8 mouse cellular contexts compared by ENCODE assay signal in genomic region chr14:73234468-73235031, GRCm38 (mm10). TPM values are rescaled to one million over a fixed set of nuclear protein-coding genes. Genes with fewer than 3 reads are reported as not detected.
DNase-seq lines count a peak whose midpoint lies in the region; ATAC-seq and TF ChIP-seq lines count a peak whose summit lies in the region.

No protein-coding gene starts in this region.

- no peak for DNase-seq in Patski (ENCODE audit: low read depth, low spot score)
- DNase-seq in liver, postnatal 0 days = no peak
- DNase-seq in thymus, postnatal 36 days = no peak
- no peak for DNase-seq in gastrocnemius, adult 8-10 months (ENCODE audit: low spot score in 2 of 2)
- DNase-seq in right cerebral cortex, postnatal 25 days = no peak

- in situ Hi-C loops in Patski (cut with MboI; ENCODE audit: low pct_unique_long_range_greater_than_20kb) = no loop called here

- H3K9me3 ChIP-seq in forebrain, embryonic 13.5 days (replicated peaks) = no peaks in the 10 kb centered on the region
- H3K9me3 ChIP-seq in forebrain, embryonic 16.5 days (ENCODE audit: control insufficient read depth, low read length) = no peaks in the 10 kb centered on the region
- no peaks in the 10 kb centered on the region for H3K9me3 ChIP-seq in hindbrain, embryonic 12.5 days (replicated peaks)
- no peaks in the 10 kb centered on the region for H3K9me3 ChIP-seq in liver, postnatal 0 days (ENCODE audit: low read length)

- peaks cover 24% of the 10 kb centered on the region for H3K4me1 ChIP-seq in forebrain, embryonic 13.5 days
- H3K4me1 ChIP-seq in forebrain, embryonic 16.5 days (replicated peaks; ENCODE audit: control insufficient read depth, insufficient read depth, low read length) = peaks cover 13% of the 10 kb centered on the region
- peaks cover 11% of the 10 kb centered on the region for H3K4me1 ChIP-seq in hindbrain, embryonic 12.5 days
- H3K4me1 ChIP-seq in liver, postnatal 0 days (ENCODE audit: insufficient read depth) = peaks cover 8% of the 10 kb centered on the region

- peak overlapping the region; percentile 5; the same call in 1 of the 2 replicates for H3K27ac ChIP-seq in forebrain, embryonic 13.5 days
- no peak overlapping the region for H3K27ac ChIP-seq in forebrain, embryonic 16.5 days (ENCODE audit: low read length)
- peak overlapping the region; percentile 56 for H3K27ac ChIP-seq in hindbrain, embryonic 12.5 days
- H3K27ac ChIP-seq in liver, postnatal 0 days (ENCODE audit: low read depth) = peak overlapping the region; percentile 32

- POLR2A ChIA-PET in Patski (lab: Charles Lee) = interaction anchor here (1.1 kb wide), 1 partner anchor 20 kb away, joined by 3 read pairs; no protein-coding TSS in a partner anchor

- H3K9ac ChIP-seq in forebrain, embryonic 13.5 days = no peak overlapping the region
- no peak overlapping the region for H3K9ac ChIP-seq in forebrain, embryonic 16.5 days (replicated peaks; ENCODE audit: low read depth, low read length)
- H3K9ac ChIP-seq in hindbrain, embryonic 12.5 days = no peak overlapping the region
- H3K9ac ChIP-seq in liver, postnatal 0 days (replicated peaks) = no peak overlapping the region

- H3K36me3 ChIP-seq in forebrain, embryonic 13.5 days (ENCODE audit: poor library complexity, severe bottlenecking) = peaks cover 3% of the 10 kb centered on the region; the same call in 1 of the 2 replicates
- H3K36me3 ChIP-seq in forebrain, embryonic 16.5 days (ENCODE audit: control insufficient read depth, insufficient read depth) = no peaks in the 10 kb centered on the region
- H3K36me3 ChIP-seq in hindbrain, embryonic 12.5 days = no peaks in the 10 kb centered on the region
- peaks cover 6% of the 10 kb centered on the region; the same call in 1 of the 2 replicates for H3K36me3 ChIP-seq in liver, postnatal 0 days (replicated peaks; ENCODE audit: insufficient read depth, low read length)

- H3K4me3 ChIP-seq in forebrain, embryonic 13.5 days = no peak overlapping the region
- H3K4me3 ChIP-seq in forebrain, embryonic 16.5 days (replicated peaks; ENCODE audit: low read length) = no peak overlapping the region
- no peak overlapping the region for H3K4me3 ChIP-seq in hindbrain, embryonic 12.5 days
- H3K4me3 ChIP-seq in liver, postnatal 0 days (ENCODE audit: low read depth, low read length) = no peak overlapping the region

- CTCF ChIA-PET in Patski (lab: Charles Lee) = interaction anchor here (1.1 to 2.0 kb wide), 2 partner anchors 8 to 46 kb away, joined by 3 to 7 read pairs; no protein-coding TSS in a partner anchor

- no peak for ATAC-seq in forebrain, embryonic 13.5 days
- ATAC-seq in forebrain, embryonic 16.5 days = no peak
- ATAC-seq in Patski = peak; percentile 55
- ATAC-seq in hindbrain, embryonic 12.5 days (ENCODE audit: low FRiP score) = no peak
- no peak for ATAC-seq in liver, postnatal 0 days

- H3K27me3 ChIP-seq in forebrain, embryonic 13.5 days = no peaks in the 10 kb centered on the region
- no peaks in the 10 kb centered on the region for H3K27me3 ChIP-seq in forebrain, embryonic 16.5 days (replicated peaks; ENCODE audit: control insufficient read depth, insufficient read depth, low read length)
- H3K27me3 ChIP-seq in Patski = no peaks in the 10 kb centered on the region
- no peaks in the 10 kb centered on the region for H3K27me3 ChIP-seq in hindbrain, embryonic 12.5 days
- H3K27me3 ChIP-seq in liver, postnatal 0 days (ENCODE audit: insufficient read depth, low read length) = no peaks in the 10 kb centered on the region

- H3K4me2 ChIP-seq in forebrain, embryonic 13.5 days = no peak overlapping the region
- no peak overlapping the region for H3K4me2 ChIP-seq in forebrain, embryonic 16.5 days (ENCODE audit: low read length)
- H3K4me2 ChIP-seq in hindbrain, embryonic 12.5 days (replicated peaks) = no peak overlapping the region
- H3K4me2 ChIP-seq in liver, postnatal 0 days (ENCODE audit: low read depth, low read length) = no peak overlapping the region

- WGBS in forebrain, embryonic 13.5 days = 20% methylated on average over 2 of the region's 2 CpGs
- WGBS in forebrain, embryonic 16.5 days = 15% methylated on average over 2 of the region's 2 CpGs
- WGBS in hindbrain, embryonic 12.5 days = 4% methylated on average over 2 of the region's 2 CpGs
- 31% methylated on average over 2 of the region's 2 CpGs for WGBS in liver, postnatal 0 days (ENCODE audit: insufficient replicate concordance)

- TF ChIP-seq EP300 in liver, postnatal 0 days (IDR thresholded peaks at IDR 0.05; ENCODE audit: low read depth) = no peak

- TF ChIP-seq CTCF in Patski (IDR thresholded peaks at IDR 0.05) = no peak
- no peak for TF ChIP-seq CTCF in liver, postnatal 0 days (IDR thresholded peaks at IDR 0.05; ENCODE audit: low read depth)

RNA-seq across cellular contexts. Expression of gene Lpar6, which starts 3.1 kb away (rescaled TPM):
- 9.0 and 9.4 TPM in 2 replicates for polyA plus RNA-seq in forebrain, embryonic 13.5 days (2015; fragmentation: Nextera tagmentation; extraction: Ambion mirVana)
- polyA plus RNA-seq in forebrain, embryonic 16.5 days (2015; fragmentation: Nextera tagmentation; extraction: Ambion mirVana) = 3.9 and 5.0 TPM in 2 replicates
- 8.8 TPM for polyA plus RNA-seq in Patski (2021)
- polyA plus RNA-seq in hindbrain, embryonic 12.5 days (2016; fragmentation: Nextera tagmentation; extraction: Ambion mirVana) = 12.9 and 14.0 TPM in 2 replicates
- polyA plus RNA-seq in liver, postnatal 0 days (2015; fragmentation: Nextera tagmentation; extraction: Ambion mirVana) = 12.2 and 12.9 TPM in 2 replicates
- under 1 TPM; 0.61 to 0.89 (median 0.76) TPM for total RNA-seq in gastrocnemius, adult 8-10 months (2022)
